Mouse (Mus musculus) spleen, adult 2 months (tissue): Measurements from ENCODE around the gene Tns3.

Experiments
- CTCF ChIP-seq: fragments of 200-500 bp; IDR thresholded peaks from 2 replicates; pipeline ENCODE4 v1.5.1; 2011; ENCODE audit warnings: mild to moderate bottlenecking, inconsistent platforms; ENCODE audit not compliant: insufficient read depth, insufficient read length, insufficient replicate concordance; ENCODE audit errors: extremely low read depth
- POLR2A ChIP-seq: fragments of 200-500 bp; IDR thresholded peaks from 2 replicates; pipeline ENCODE4 v1.6.1; 2011; ENCODE audit warnings: low read depth, low read length, inconsistent platforms

GRCm38 (mm10) chr11:8627156-8627555 is 37.2 kb downstream of the Tns3 start:
- no peak for TF ChIP-seq CTCF
- no peak for TF ChIP-seq POLR2A
